Mouse (Mus musculus): ENCODE data around the gene Igf2bp2.

The Igf2bp2 gene

GRCm38 (mm10) chr16:22015569-22015968 lies 147.5 kb downstream of the Igf2bp2 start:
- no peak for DNase-seq

- DNase-seq = no peak
Measured at GRCm38 (mm10) chr16:22009596-22009995, 153.5 kb downstream of the Igf2bp2 start.

GRCm38 (mm10) chr16:22009099-22009584 lies 154.0 kb downstream of the Igf2bp2 start, which contains the start of gene Senp2:
Gene Senp2 (plus strand): TSS chr16:22009484.
- DNase-seq = peak; percentile 100
